Mouse (Mus musculus): ENCODE data around the gene Hap1. TPM values are rescaled to one million over a fixed set of nuclear protein-coding genes. Genes with fewer than 3 reads are reported as not detected.
"Not testable (repeated sequence)": the region's sequence is repeated elsewhere in the genome, so short reads cannot be mapped to it uniquely, and the experiment has no call there.

Gene Hap1
- total RNA-seq, 2 experiments from 2014 or later = not detected

DNA sequence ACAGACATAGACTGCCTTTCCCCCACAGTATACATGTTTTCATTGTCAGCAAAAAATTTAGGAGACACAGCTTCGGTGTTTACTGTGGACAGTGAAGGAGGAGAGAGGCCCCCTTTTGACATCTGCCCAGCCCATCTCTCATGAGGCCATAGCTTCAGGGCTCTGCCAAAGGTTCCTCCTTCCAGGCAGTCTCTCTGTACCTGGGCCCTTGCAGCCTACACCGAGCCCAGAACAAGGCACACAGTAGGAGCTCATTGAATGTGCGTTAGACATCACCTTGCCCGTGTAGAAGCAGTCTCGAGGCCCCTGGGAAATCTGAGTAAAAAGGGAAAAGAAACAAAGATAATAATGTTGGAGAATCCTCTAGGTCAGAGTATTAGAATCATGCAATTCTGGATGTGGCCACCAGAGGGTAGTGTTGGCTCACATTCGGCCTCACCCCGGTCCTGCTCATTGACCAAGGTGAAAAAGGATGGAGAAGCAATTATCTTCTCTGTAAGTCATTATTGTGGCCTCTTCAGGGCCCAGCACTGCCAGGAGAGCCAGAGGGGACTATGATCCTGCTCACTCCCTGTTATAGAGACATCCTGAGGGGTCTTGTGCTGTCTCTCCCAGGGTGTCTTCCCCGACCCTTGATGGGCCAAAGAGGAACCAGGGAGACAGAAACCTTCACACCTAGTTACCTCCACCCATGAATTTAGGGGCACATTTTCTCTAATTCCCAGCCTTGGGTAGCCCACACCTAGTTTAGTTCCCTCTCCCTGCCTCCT, 6.5 kb upstream of the Hap1 start:
- ATAC-seq (replicated peaks; ENCODE audit: low FRiP score, low TSS enrichment, poor library complexity, severe bottlenecking) = peak; percentile 48

DNA sequence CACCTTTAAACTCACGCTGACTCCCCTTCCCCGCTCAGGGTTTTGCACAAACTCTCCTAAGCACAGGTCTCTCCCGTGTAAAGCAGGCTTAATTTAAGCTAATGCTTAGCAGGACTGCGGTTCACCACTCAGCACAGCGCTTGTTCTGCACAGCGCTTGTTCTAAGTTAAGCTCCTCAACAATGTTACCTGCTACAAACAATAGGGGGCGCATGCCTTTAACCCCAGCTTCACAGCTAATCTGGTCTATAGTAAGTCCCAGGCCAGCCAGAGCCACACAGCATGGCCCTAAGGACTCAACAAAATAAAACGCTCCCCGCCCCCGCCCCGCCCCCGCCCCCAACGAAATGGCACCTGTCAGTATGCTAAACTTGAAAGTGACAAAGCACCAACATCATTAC, 5.1 kb upstream of the Hap1 start:
- peak; percentile 43; the same call in 1 of the 2 replicates for ATAC-seq (replicated peaks; ENCODE audit: low FRiP score, low TSS enrichment, poor library complexity, severe bottlenecking)

DNA sequence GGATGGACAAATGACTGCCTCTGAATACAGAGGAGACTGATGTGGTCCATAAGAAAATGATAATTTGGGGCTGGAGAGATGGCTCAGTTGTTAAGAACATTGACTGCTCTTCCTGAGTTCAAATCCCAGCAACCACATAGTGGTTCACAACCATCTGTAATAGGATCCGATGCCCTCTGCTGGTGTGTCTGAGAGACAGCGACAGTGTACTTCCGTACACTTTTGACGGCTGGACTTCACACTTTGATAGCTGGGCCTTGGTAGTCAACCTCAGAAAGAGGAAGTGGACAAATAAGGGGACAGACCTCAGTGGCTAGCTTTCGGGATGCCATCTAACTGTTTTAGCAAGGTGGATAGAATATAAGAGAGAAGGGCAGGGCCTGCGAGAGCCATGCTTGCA, 4.2 kb upstream of the Hap1 start:
- ATAC-seq (replicated peaks; ENCODE audit: low FRiP score, low TSS enrichment, poor library complexity, severe bottlenecking) = no peak

DNA sequence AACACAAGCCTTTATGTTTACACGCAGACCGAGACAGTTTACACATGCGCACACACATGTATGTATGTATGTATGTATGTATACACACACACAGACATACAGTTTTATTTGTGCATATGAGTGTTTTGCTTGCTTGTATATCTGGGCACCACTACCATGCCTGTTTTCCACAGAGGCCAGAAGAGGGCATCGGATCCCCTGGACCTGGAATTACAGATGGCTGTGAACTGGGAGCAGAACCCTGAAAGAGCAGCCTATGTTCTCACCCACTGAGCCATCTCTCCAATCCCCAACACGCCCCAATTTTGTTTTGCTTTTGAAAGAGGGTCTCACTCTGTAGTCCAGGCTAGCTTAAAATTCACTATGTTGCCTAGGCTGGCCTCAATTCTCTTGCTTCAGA, 1.5 kb upstream of the Hap1 start:
- no peak for ATAC-seq (replicated peaks; ENCODE audit: low FRiP score, low TSS enrichment, poor library complexity, severe bottlenecking)

DNA sequence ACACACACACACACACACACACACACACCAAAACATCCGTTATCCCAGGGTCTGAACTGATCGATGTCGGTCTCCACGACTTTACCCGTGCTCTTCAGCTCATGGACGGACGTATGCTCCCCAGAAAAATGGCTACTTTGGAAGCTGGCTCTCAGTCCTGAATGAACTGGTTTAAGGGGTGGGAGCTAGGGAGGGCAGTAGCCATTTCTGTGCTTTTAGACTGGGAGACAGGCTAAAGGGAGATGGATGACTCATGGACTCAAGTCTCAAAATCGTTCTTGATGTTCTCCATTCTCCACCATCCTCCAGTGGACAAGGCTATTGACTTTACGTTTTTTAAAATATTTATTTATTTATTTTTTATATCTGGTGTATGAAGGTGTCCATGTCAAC, 887 bp upstream of the Hap1 start:
- no peak for ATAC-seq (replicated peaks; ENCODE audit: low FRiP score, low TSS enrichment, poor library complexity, severe bottlenecking)

DNA sequence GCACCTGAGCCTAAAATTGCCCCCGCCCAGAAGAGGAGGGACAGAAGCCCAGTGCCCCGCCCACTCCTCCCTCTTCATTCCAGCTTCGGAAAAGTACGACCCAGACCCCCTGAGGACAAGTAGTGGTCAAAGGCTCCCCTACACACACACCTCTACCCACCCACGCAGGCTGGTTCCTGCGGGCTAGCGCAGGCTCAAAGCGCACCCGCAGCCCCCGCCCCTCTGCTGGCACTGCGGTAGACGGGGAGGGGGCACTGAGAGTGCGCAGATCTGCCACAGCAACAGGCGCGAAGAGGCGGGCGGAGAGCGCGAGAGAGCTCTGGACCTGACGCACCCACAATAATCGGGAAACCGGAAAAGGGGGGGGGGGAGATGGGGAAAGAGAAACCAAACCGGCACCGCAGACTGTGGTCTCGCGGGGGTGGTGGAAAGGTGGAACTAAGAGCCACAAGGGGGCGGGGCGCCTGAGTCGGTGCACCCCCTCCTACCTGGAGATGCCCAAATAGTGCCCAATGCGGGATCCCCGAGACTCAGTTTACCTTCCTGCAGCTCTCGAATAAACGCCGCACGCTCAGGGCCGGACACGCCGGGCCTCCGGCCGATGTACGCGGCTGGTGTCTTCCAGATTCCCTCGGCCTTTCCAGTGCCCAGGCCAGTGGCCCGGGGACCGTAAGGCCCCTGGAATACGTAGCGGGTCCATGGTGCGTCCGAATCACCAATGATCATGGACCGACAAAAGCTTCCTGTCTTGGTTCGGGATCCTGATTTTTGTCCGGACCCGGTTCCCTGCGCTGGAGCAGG, 577 bp downstream of the Hap1 start:
- ATAC-seq (replicated peaks; ENCODE audit: low FRiP score, low TSS enrichment, poor library complexity, severe bottlenecking) = 0 out of 2 replicates have a peak, but pooled peaks have one; percentile 7

DNA sequence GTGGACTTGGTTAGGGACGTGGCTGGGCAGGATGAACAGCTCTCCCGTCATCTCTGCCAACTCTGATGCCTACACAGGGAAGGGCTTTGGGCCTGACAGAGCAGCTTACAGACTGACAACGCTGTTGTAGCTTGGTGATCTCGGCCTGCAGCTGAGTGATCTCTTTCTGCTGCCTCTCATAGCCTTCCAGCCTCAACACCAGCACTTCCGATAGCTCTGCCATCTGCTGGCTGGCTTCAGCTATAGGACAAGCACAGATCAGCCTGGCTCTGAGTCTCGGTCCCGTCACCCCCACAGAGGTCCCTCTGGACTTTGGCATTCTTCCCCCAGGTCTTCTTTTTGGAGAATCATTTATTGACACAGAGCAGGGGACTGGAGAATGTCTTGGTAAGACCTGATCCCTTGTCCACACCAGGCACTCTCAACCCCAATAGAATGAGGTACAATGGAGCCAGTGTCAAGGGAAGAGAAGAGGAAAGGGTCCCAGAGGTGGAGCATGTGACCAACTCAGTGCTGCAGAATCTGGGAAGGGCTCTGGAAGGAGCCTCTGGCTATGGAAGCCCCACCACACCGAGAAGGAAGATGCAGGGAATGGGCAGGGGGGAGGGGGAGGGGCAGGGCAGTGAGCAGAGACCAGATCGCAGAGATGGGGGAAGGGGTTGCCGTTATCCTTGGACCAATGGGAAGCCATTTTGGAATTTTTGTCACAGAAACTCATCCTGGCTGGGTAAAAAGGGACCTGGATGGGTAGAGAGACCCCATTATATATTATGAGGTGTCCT, 3.7 kb downstream of the Hap1 start:
- ATAC-seq (replicated peaks; ENCODE audit: low FRiP score, low TSS enrichment, poor library complexity, severe bottlenecking) = no peak

DNA sequence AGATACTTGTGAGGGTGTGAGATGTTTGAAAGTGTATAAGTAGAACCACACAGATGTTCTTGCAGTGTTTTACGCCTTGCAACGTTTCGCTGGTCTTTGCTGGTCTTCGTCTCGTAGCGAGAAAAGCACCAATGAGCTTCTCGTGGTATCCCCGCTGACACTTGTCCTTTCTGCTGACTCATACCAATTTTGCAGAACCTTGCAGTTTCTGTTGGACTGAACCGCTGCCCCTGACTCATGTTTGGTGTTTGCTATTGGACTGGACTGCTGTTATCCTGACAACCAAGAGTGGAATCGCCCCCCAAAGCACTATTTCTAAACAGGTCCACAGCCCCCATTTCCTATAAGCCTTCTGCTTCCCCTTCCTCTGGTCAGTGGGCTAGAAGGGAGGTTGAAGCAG, 11.7 kb downstream of the Hap1 start:
- ATAC-seq (replicated peaks; ENCODE audit: low FRiP score, low TSS enrichment, poor library complexity, severe bottlenecking) = no peak

DNA sequence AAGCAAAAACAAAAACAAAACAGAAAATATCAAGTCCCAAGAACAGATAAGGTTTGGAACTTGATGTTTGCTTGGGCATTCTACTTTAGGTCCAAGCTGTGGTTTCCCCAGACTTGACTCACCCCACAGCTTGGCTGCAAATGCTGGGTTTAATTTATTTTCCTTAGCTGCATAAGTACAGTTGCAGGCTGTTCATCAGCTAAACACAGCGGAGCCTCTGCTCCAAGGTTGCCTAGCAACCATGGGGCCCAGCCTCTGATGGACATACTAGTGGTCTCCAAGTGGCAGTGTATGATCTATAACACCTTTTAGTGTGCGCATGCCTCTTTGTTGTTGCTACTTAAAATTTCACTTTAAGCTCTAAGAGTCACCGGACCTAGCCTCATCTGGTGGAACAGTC, 20.2 kb downstream of the Hap1 start:
- ATAC-seq (replicated peaks; ENCODE audit: low FRiP score, low TSS enrichment, poor library complexity, severe bottlenecking) = no peak

DNA sequence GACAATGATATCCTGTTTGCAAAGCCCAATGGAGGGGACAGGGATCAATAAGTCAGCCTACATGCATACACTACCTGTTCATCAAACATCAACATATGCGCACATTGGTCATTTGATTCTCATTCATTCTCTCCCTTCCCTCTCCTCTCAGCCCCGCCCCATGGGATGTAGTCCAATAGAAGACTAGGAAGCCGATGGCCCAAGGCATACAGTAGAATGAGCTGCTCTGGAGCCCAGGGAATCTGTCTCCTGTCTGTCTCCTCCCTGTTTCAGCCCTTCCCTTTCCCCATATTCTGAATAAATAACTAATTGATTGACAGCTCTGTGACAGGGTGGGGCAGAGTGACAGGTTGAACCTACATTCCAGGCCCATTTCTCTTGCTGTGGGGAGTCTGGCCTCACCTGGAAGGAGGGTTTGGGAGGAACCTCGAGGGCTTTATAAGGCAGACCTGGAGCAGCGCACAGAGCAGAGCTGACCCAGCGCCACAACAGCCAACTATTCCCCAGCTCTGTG, 21.9 kb downstream of the Hap1 start, which contains the start of gene Gast:
Gene Gast (plus strand): TSS at position 464 of the 514 bp plus-strand sequence.
- no peak for ATAC-seq (replicated peaks; ENCODE audit: low FRiP score, low TSS enrichment, poor library complexity, severe bottlenecking)

DNA sequence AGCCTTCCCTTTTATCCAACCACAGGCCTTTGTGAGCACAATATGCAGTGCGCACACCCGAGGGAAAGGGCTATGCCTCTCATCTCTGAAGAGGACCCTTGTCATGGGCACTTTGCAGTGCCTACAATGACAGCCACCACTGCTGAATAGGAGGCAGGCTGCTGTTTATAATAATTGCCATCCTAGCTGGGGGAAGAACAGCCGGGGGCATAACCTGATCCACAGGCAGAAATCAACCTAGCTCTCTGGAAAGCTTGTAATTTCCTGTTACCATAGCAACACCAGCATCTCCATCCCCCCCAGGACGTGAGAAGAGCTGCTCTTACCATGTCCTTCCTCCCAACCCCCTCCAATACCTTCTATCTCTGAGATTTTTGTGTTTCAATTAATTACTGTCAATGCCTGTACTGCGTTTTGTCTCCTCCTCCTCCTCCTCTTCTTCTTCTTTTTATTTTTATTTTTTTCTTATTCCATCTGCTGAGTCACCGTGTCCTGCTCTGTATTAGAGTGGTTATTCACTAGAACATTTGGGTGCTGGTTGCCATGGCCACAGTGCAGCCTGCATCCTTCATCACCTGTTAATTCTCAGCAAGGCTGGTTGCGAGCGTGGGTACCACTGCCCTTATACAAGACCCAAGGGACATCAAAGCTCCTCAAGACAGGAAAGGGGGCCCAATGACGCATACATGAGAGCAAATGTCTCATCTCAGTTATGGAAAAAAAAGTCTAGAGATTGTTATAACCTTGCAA, 23.0 kb downstream of the Hap1 start:
- ATAC-seq (replicated peaks; ENCODE audit: low FRiP score, low TSS enrichment, poor library complexity, severe bottlenecking) = no peak

DNA sequence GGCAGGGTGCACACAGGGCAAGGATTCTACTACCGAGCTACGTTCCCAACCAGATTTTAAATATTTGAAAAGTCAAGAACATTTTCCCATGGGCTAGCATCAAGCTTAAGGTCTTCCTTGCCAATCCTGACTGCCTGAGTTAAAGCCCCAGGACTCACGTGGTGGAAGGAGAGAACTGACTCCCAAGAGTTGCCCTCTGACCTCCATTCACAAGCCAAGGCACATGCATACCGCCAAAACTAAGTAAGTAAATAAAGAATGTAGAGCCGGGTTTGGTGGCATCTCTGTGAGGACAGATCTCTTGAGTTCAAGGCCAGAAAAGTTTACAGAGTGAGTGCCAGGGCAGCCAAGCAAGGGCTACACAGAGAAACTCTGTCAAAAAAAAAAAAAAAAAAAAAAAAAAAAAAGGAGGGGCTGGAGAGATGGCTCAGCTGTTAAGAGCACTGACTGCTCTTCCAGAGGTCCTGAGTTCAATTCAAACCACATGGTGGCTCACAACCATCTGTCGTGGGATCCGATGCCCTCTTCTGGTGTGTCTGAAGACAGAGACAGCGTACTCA, 25.0 kb downstream of the Hap1 start:
- not testable (repeated sequence) for ATAC-seq (replicated peaks; ENCODE audit: low FRiP score, low TSS enrichment, poor library complexity, severe bottlenecking)

DNA sequence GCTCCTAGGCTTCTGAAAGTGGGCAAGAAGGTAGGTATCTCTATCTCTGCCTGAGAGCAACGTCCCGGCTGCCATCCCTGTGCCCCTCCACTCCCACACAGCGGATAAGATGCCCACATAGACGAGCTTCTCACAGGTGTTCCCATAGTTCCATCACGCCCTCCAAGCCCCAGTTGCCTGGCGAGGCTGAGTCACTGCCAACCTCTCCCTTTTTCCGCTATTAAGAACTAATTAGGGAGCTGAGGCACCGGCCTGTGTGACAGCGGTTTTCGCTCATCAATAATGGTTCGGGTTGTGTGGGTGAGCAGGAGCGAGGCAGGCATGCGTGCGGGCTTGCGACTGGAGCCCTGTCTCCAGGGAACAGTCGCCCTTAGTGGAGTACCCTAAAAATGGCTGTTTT, 25.7 kb downstream of the Hap1 start:
- no peak for ATAC-seq (replicated peaks; ENCODE audit: low FRiP score, low TSS enrichment, poor library complexity, severe bottlenecking)

DNA sequence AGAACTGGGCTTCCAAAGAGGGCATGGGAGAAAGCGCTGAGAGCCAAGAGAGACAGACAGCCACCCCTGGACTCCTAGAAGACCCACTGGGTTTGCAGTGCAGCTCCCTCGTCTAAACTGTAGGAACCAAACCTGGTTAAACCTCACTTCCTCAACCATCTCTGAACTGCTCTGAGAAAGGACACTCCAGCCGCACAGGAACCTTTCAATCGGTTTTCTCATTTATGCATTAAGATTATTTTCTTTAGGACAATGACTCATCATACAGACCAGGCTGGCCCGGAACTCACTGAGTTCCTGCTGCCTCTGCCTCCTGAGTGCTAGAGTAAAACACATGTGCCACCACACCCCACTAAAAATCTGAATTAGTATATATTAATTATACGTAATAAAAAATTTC, 28.2 kb downstream of the Hap1 start:
- ATAC-seq (replicated peaks; ENCODE audit: low FRiP score, low TSS enrichment, poor library complexity, severe bottlenecking) = no peak

DNA sequence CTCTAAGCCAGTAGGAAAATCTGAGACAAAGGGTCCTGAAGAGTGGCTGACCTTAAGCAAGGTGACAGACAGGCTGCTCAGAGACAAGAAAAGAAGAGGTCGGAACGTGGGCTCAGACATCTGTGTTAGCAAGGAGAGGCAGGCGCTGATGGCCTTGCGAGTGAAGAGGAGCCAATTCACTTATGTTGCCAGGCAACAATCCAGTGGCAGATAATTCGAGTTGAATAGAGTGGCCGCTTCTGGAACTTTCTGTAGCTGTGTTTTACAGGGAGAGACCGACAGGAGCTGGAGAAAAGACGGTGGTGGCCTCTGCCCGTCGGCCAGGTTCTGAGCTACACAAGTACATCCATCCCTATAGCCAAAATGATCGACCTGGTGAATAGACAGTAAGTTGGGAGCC, 28.6 kb downstream of the Hap1 start:
- no peak for ATAC-seq (replicated peaks; ENCODE audit: low FRiP score, low TSS enrichment, poor library complexity, severe bottlenecking)

DNA sequence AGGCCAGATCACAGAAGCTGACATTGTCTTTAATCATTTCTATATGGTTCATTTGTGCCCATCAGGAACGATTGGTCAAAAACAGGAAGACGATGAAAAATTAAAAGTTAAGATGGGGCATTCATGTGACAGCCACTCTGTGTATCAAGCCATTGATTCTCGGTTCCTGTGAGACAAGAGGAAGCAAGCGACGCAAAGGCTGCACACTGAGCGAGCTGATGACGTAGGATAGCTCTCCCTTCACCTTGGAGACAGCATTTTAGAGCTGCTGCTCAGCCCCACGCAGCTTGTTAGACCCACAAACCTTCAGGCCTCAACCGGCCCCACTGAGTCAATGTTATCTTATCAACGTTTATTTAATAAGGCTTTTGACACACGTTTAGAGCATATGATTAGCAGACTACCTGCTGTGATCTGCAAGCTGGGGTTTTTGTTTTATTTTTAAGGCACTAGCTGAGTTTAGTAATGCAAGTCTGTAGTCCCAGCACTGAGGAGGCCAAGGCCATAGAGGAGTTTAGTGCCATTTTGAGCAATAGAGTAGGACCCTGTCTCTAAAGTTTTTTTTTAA, 30.8 kb downstream of the Hap1 start:
- ATAC-seq (replicated peaks; ENCODE audit: low FRiP score, low TSS enrichment, poor library complexity, severe bottlenecking) = no peak

DNA sequence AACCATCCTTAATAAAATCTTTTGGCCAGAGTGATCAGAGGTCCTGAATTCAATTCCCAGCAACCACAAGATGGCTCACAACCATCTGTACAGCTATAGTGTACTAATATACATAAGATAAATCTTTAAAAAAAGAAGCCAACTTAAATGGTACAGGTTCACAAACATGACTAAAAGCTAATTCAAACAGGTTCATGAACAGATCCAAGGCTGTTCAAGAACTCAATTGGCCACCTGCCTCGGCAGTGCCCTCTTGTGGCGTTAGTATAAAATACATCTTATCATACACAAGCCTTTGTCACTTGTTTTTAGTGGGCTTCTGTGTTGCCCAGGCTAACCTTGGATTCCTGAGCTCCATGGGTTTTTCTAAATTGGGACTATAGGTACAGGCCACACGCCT, 32.4 kb downstream of the Hap1 start:
- no peak for ATAC-seq (replicated peaks; ENCODE audit: low FRiP score, low TSS enrichment, poor library complexity, severe bottlenecking)

DNA sequence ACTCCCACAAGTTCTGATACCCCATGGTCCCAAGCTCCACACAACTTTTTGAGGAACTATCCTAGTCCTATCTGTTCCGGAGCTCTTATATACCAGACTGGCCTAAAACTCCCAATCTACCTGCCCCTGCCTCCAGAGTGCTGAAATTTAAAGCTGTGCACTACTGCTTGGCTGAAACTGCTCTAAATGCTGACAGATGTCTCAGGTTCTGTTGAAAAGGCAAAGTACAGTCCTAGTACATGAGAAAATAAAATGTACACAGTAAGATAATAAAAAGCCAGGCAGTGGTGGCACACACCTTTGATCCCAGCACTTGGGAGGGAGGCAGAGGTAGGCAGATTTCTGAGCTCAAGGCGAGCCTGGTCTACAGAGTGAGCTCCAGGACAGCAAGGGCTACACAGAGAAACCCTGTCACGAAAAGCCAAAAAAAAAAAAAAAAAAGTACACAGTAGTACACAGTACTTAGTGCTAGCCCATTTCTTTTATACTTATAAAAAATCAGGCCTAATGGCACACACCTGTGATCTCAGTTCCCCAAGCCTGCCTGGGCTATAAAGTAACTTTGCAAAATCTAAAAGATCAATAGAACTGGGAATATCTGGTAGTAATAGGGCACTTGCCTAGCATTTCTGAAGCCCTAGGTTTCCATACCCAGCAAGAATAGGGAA, 33.2 kb downstream of the Hap1 start:
- no peak for ATAC-seq (replicated peaks; ENCODE audit: low FRiP score, low TSS enrichment, poor library complexity, severe bottlenecking)
